Mouse (Mus musculus) cerebellum, adult 2 months (tissue): ENCODE data around the gene Vamp2. TPM values are rescaled to one million over a fixed set of nuclear protein-coding genes. Genes with fewer than 3 reads are reported as not detected.
A peak's percentile ranks its signal among the peaks of the same experiment; 100 is the strongest.

ENCODE experiments used
- DNase-seq, 2 experiments: peaks; one replicate each; pipeline ENCODE4 v3.0.0; 2021
- H3K27ac ChIP-seq: fragments of 200-500 bp; 2 replicates; pipeline ENCODE4 v1.5.1; 2012; ENCODE audit warnings: low read length, control low read depth, inconsistent platforms; ENCODE audit not compliant: insufficient read depth
- H3K27me3 ChIP-seq: fragments of 200-500 bp; 2 replicates; pipeline ENCODE4 v1.6.1; 2012; ENCODE audit warnings: inconsistent platforms, mild to moderate bottlenecking, low read length, moderate library complexity; ENCODE audit not compliant: control insufficient read depth, insufficient read depth
- H3K4me1 ChIP-seq: fragments of 200-500 bp; 2 replicates; pipeline ENCODE4 v1.6.1; 2011; ENCODE audit warnings: low read length; ENCODE audit not compliant: control insufficient read depth, insufficient read depth
- H3K4me3 ChIP-seq: fragments of 200-500 bp; replicated peaks from 2 replicates; pipeline ENCODE3; 2011; ENCODE audit warnings: mild to moderate bottlenecking, low read depth, low read length, control low read depth; ENCODE audit not compliant: insufficient read depth
- CTCF ChIP-seq: fragments of 200-500 bp; IDR thresholded peaks from 2 replicates; pipeline ENCODE4 v1.5.1; 2011; ENCODE audit warnings: low read depth, mild to moderate bottlenecking, control low read depth, low read length, moderate library complexity, borderline replicate concordance; ENCODE audit not compliant: insufficient read depth
- POLR2A ChIP-seq: fragments of 200-500 bp; IDR thresholded peaks from 2 replicates; pipeline ENCODE4 v1.6.1; 2011; ENCODE audit warnings: low read length, control low read depth, borderline replicate concordance; ENCODE audit not compliant: insufficient read depth
- WGBS: fragments of 180-500 bp; shearing (Covaris S2); methylation state at CpG from one replicate; pipeline ENCODE4 v1.1.7; 2018; 5-methylcytosine and 5-hydroxymethylcytosine counted together
- polyA plus RNA-seq: library from polyadenylated mRNA; depleted of rRNA; stranded (reverse); fragments of >200 nt; gene quantifications from 2 replicates; pipeline ENCODE4 v1.2.3, GENCODE M21; 2012

Gene Vamp2
- polyA plus RNA-seq, 1 experiment, result 672 TPM

DNA sequence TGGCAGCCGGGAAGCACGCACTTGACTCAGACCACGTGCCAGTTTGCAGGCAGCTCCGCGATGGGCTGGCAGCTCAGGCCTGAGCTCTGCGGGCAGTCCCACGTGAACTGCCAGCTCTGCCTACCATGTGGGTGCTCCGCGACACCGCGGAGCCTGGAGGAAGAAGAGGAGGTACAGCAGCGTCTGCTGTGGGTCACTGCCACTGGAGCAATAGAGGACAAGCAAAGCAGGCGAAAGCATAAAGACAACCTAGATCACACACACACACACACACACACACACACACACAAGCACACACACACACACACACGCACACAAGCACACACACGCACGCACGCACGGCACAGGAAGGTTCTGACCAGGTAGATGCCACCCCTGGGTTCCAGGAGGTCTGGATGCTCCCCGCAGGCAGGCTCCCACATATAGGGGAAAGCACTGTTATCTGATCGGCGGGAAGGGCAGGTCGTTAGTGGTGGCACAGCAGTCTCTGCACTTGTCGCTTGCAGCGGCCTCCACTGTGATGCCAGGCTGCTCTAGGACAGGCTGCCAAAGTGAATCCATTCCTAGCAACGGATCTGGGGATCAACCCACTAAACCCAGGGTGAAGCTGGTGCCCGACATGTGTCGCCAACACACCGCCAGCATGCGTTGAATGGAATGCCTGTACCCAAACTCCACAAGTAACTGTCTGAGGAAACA, 22.0 kb upstream of the Vamp2 start:
- peak overlapping the region; percentile 82 for H3K4me3 ChIP-seq
- H3K4me1 ChIP-seq, result no peaks in the 10 kb centered on the region; the same call in 1 of the 2 replicates
- H3K27me3 ChIP-seq, result no peaks in the 10 kb centered on the region
- H3K27ac ChIP-seq, result peak overlapping the region; percentile 80
- TF ChIP-seq CTCF (0 out of 2 replicates have a peak, but pooled peaks have one; percentile 4), POLR2A (peak; percentile 31; the same call in 1 of the 2 replicates)
- DNase-seq, result peak; percentile 73 to 76
- 1% methylated on average over 29 of the region's 29 CpGs for WGBS

DNA sequence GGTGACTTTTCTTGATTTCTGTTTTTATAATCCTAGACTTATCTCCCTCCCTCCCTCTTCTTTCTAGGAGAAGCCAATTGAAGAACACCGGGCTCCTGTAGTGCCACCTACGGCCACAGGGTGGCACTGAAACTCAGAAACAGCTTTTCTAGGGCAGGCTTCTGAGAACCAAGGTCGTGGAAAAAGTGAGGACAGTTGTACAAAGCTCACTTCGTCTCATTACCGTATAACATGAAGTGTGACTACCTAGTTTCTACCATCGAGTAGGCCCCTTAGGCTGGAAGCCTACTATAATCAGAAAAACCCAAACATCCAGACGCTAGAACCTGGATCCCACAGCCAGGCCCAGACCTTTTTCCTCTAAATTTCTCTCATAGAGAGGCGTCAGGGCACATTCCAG, 21.3 kb upstream of the Vamp2 start:
- Histone ChIP-seq H3K27me3 (no peaks in the 10 kb centered on the region), H3K4me3 (peak overlapping the region; percentile 82), H3K27ac (peak overlapping the region; percentile 20; the same call in 1 of the 2 replicates), H3K4me1 (no peaks in the 10 kb centered on the region; the same call in 1 of the 2 replicates)
- TF ChIP-seq CTCF, result peak; percentile 79
- TF ChIP-seq POLR2A, result no peak
- 8% methylated on average over 8 of the region's 8 CpGs for WGBS
- DNase-seq, result peak; percentile 90 to 94

DNA sequence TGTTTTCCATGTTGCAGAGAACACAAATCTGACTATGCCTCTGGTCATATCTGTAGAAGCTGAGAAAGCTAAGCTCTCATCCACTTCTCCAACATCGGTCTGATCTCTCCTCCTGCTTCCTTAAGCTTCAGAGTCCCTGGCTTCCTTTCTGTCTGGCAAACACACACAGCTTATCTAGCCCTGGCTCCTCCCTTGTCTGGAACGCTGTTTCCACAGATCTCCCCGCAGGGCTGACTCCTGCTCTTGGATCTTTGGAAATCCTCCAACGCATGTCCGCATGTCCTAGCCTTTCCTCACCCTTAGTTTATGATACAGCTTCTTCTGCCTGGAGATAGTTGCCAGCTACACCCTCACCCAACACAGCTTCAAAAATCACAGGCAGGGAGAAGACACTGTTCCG, 20.7 kb upstream of the Vamp2 start:
- DNase-seq, result no peak
- TF ChIP-seq CTCF (no peak), POLR2A (no peak)
- no peak overlapping the region for H3K27ac ChIP-seq
- 27% methylated on average over 6 of the region's 6 CpGs for WGBS
- no peak overlapping the region for H3K4me3 ChIP-seq
- H3K4me1 ChIP-seq, result no peaks in the 10 kb centered on the region; the same call in 1 of the 2 replicates
- no peaks in the 10 kb centered on the region for H3K27me3 ChIP-seq

DNA sequence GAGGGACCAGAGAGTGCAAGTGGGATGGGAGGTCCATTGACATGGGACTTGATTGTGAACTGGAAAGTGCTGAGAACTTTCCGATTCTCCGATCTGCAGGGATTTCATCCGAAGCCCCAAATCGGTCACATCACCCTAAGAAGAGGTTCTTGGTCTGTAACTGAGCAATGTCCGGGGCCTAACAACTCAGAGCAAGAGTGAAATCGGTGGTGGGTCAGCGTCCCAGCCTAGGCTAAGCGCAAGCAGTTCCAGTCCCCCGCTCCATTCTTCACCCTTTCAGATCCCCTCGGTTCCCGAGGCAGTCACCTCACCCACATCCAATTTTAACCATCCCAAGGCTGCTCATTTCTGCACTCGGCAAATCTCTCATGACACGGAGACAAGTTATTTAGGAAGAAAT, 18.2 kb upstream of the Vamp2 start:
- peak overlapping the region; percentile 69 for H3K4me3 ChIP-seq
- no peaks in the 10 kb centered on the region for H3K27me3 ChIP-seq
- H3K4me1 ChIP-seq, result no peaks in the 10 kb centered on the region; the same call in 1 of the 2 replicates
- no peak for DNase-seq
- TF ChIP-seq CTCF (no peak), POLR2A (no peak)
- H3K27ac ChIP-seq, result peak overlapping the region; percentile 56
- under 1% methylated on average over 13 of the region's 13 CpGs for WGBS

DNA sequence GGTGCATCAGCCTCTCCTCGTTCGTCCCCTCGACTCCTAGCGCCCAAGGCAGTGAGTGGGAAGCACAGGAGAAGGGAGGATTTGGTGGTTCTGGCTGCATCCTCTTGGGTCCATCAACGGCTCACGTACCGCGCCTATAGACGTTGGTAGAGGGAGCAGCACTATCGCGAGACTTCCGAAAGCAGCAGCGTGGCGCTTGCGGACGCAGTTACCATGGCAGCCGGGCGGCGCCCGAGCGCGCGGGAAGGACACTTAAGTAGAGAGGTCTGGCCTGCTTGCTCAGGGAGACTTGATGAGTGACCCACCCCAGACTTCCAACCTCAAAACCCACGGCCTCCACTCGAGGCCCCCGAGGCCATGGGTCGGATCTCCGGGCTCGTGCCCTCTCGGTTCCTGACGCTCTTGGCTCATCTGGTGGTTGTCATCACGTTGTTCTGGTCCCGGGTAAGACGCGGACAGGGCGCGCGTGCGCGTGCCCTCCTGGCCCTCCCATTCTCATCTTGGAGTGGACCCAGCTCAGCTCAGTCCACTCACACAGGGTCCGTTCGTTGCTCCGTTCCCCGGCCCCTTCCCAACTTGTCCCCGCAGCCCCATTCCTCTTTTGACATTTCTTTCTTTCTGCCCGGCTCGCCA, 17.6 kb upstream of the Vamp2 start, which contains the start of gene Tmem107:
Gene Tmem107 (plus strand): TSS at position 217 of the 633 bp plus-strand sequence.
- no peaks in the 10 kb centered on the region; the same call in 1 of the 2 replicates for H3K4me1 ChIP-seq
- TF ChIP-seq POLR2A, result peak; percentile 96
- TF ChIP-seq CTCF, result no peak
- peak within 1 kb of the TSS; percentile 76 for H3K27ac ChIP-seq
- H3K27me3 ChIP-seq, result no peaks in the 10 kb centered on the region
- WGBS, result under 1% methylated on average over 47 of the region's 47 CpGs
- peak; percentile 95 to 96 for DNase-seq
- H3K4me3 ChIP-seq, result peak within 1 kb of the TSS; percentile 69

- no peaks in the 10 kb centered on the region; the same call in 1 of the 2 replicates for H3K4me1 ChIP-seq
- DNase-seq, result no peak
- peak overlapping the region; percentile 76 for H3K27ac ChIP-seq
- H3K4me3 ChIP-seq, result peak overlapping the region; percentile 69
- WGBS, result 15% methylated on average over 9 of the region's 9 CpGs
- H3K27me3 ChIP-seq, result no peaks in the 10 kb centered on the region
- TF ChIP-seq CTCF (no peak), POLR2A (no peak)
Observed at GRCm38 (mm10) chr11:69071262-69071661, 17.0 kb upstream of the Vamp2 start.

GRCm38 (mm10) chr11:69072234-69072633, 16.1 kb upstream of the Vamp2 start:
- Histone ChIP-seq H3K4me3 (peak overlapping the region; percentile 34), H3K4me1 (no peaks in the 10 kb centered on the region; the same call in 1 of the 2 replicates), H3K27ac (peak overlapping the region; percentile 61), H3K27me3 (no peaks in the 10 kb centered on the region)
- peak in 1 of 2 experiments; percentile 18 for DNase-seq
- no peak for TF ChIP-seq POLR2A
- TF ChIP-seq CTCF, result no peak
- 74% methylated on average over 11 of the region's 11 CpGs for whole genome bisulfite sequencing

- 1% methylated on average over 9 of the region's 9 CpGs for WGBS
- no peaks in the 10 kb centered on the region for H3K27me3 ChIP-seq
- DNase-seq, result no peak
- no peaks in the 10 kb centered on the region; the same call in 1 of the 2 replicates for H3K4me1 ChIP-seq
- TF ChIP-seq POLR2A (no peak), CTCF (no peak)
- peak overlapping the region; percentile 62 for H3K4me3 ChIP-seq
- peak overlapping the region; percentile 96 for H3K27ac ChIP-seq
Observed at GRCm38 (mm10) chr11:69072666-69073064, 15.6 kb upstream of the Vamp2 start.
